Mouse (Mus musculus): ENCODE data around the gene Mrpl43. TPM values are rescaled to one million over a fixed set of nuclear protein-coding genes. Genes with fewer than 3 reads are reported as not detected.
A peak's percentile ranks its signal among the peaks of the same experiment; 100 is the strongest.

Gene Mrpl43
- total RNA-seq, 2 experiments from 2014 or later, result 29.3 to 47.9 TPM

DNA sequence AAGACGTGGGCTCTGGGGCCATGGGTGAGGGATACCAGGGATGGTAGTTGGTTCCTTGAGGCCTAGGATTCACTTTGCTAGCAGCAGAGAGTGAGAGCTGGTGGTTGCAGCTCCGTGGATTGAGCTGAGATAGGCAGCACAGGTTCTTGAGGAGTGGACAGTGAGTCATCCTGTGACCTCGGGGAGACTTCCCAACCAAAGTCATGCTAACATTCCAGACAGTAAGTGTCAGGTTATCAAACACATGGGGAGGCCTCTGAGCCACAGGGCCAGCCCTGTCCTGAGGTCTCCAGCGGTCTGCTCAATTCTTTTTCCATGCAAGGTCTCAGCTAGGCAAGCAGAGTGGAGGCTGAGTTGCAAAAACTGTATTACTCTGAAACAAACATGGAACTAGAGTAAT is 4.4 kb upstream of the Mrpl43 start:
- no peak for ATAC-seq (ENCODE audit: poor library complexity, severe bottlenecking)

DNA sequence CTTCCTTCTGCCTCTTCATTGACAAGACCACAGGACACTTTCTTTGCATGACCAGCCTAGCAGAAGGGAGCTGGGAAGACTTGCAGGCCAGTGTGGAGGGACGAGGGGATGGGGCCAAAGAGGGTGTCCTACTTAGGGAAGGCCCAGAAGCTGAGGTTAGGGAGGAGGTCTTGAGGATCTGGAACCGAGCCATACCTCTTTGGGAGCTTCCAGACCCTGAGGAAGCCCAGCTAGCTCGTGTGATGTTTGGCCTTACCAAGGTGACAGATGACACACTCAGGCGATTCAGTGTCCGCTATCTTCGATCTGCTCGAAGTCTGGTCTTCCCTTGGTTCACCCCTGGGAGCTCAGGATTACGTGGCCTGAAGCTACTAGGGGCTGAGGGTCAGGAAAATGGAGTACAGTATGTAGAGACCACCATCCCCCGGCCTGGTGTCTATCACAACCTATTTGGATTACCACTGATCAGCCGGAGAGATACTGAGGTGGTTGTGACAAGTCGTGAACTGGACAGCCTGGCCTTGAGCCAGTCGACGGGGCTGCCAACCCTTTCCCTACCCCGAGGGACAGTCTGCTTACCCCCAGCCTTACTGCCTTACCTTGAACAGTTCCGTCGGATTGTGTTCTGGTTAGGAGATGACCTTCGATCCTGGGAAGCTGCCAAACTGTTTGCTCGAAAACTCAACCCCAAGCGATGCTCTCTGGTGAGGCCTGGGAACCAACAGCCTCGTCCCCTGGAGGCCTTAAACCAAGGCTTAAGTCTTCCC is 1.4 kb upstream of the Mrpl43 start:
- no peak for ATAC-seq (ENCODE audit: poor library complexity, severe bottlenecking)

DNA sequence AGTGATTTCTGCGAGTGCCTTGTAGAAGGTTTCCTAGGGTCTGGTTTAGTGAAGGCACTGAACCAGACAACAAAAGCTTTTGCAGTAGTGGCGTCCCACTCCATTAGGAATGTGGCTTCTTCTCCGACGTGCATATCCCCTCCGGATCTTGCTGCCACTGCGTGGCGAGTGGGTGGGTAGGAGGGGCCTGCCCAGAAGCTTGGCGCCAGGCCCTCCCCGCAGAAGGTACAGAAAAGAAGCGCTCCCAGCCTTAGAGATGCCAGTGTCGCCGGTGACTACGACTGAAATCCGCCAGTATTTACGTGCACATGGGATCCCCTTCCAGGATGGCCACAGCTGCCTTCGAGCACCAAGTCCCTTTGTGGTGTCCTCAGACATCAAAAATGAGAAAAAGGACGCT is 779 bp upstream of the Mrpl43 start:
- ATAC-seq (ENCODE audit: poor library complexity, severe bottlenecking), result no peak

DNA sequence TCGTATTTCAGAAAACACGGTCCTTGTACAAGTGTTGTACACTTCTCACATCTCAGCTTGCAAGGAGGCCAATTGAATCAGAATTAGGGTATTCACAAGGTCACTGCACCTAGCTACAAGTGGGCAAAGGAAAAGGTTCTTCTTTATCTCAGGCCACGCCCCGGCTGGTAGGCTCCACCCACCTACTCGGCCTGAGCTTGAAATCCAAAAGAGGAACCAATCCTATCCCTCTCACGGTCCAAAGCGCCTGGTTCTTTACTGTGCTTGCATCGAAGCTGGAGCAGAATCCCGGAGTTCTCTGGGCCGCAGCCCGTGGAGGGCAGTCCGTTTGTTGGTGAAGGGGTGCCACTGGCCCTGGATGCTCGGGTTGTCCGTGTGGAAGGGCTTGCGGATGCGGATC is 798 bp downstream of the Mrpl43 start, which contains the start of gene Twnk:
TSS of gene Twnk (plus strand) at position 220 of the 400 bp plus-strand sequence.
- ATAC-seq (ENCODE audit: poor library complexity, severe bottlenecking), result peak; percentile 76

DNA sequence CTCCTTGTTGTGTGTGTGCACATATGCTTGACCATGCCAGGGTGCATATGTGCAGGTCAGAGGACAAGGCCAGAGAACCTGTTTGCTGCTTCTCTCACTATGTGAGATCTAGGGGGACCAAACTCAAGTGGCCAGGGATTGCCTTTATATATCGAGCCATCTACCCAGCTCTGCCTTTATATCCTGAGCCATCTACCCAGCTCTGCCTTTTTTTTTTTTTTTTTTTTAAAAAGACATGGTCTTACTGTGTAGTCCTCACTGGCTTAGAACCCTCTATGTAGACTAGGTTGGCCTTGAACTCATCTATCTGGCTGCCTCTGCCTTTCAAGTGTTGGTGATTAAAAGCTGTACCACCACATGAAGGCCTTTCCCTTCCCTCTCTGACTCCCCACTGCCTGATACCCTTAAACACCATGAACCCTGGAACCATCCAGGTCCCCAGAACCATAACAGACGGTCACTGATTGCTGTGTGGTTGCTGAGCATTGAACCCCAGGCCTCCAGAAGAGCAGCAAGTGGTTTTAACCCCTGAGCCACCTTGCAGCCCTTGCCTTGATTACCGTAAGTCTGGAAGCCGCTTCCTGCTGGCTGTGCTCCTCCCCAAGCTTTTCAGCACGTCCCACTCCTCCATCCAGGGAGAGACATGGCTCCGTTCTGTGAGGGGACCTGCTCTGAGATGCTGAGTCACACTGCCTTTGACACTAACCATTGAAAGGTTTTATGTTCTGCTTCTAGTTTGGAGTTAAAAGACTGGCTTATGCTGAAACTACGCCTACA is 2.3 kb downstream of the Mrpl43 start:
- ATAC-seq (ENCODE audit: poor library complexity, severe bottlenecking), result no peak

DNA sequence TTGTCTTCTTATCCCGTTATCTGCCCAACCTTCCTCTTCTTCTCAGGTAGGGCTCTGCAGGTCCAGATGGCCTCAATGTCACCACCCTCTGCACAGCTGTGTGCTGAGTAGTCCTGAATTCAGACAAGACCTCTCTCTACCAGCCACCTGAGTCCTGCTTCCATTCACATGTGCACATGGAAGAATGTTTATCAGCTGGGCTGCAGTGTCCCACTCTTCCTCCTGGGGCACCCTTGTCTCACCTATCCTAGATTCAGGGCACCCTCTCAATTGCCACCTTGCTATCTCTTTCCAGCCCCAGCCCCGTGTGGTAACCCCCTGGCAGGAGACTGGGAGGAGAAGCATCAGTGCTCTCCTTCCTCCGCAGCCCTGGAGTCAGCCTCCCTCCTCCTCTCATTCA is 3.9 kb downstream of the Mrpl43 start:
- no peak for ATAC-seq (ENCODE audit: poor library complexity, severe bottlenecking)

DNA sequence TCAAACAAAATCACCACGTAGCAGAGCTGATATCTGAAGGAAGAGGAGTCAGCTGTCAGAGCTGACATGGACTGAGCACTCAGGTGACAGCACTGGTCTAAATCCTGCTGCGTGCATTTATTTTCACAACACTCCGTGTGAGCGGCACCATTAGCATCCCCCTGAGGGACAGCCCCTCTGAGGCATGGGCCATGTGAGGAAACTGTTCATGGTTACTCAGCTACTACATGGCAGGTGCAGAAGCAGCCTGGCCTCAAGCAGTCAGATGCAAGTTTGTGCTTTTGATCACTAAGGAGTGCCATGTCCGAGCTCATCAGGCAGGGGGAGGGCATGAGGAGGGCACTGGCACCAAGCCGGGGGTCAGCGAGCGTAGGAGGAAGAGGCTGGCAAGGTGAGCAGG is 6.6 kb downstream of the Mrpl43 start:
- no peak for ATAC-seq (ENCODE audit: poor library complexity, severe bottlenecking)

DNA sequence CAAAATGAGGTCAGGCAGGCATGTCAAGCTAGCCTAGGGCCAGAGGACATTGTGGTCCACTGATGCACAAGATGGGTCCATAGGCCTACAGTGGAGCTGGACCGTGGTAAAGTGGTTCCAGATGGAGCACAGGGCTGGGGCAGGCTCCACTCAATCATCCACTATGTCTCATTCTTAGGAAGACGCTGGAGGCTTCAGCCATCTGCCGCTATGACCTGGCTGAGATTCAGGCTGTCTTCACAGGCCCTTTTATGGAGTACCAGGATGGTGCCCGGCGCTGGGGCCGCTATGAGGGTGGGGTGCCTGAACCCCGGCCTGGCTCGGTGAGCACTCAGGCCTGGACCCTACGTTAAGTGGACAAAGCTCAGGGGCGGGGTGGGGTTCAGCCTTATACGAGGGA is 8.5 kb downstream of the Mrpl43 start:
- no peak for ATAC-seq (ENCODE audit: poor library complexity, severe bottlenecking)

DNA sequence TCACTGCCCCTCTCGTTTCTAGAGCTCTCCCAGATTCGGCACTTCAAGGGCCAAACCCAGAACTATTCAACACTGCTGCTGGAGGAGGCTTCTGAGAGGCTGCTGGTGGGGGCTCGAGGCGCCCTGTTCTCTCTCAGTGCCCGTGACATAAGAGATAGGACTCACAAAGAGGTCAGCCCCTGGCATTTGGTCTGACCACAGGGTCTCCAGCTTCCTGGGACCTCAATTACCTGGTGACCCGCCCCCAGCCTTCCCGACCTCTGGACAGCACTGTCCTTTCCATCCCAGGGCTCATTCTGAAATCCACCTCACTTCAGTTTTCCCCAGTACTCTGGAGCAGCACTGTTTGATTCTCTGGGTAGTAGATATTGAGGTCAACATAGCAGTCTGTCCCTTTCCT is 13.5 kb downstream of the Mrpl43 start:
- ATAC-seq (ENCODE audit: poor library complexity, severe bottlenecking), result no peak

DNA sequence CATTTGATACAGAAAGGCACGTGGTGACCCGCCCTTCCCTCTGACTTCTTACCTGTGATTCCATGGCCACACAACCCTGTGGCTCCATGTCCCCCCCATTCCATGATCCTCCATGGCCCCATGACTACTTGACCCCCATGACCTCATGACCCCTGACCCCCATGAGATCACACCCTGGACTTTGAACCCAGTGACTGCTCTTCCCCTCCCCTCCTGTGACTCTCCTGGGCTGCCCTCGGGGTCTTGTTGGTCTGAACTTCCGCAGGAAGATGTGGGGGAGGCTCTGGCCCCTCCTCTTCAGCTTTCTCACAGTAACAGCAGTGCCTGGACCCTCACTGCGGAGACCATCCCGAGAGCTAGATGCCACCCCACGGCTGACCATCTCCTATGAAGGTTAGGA is 14.0 kb downstream of the Mrpl43 start:
- ATAC-seq (ENCODE audit: poor library complexity, severe bottlenecking), result no peak

DNA sequence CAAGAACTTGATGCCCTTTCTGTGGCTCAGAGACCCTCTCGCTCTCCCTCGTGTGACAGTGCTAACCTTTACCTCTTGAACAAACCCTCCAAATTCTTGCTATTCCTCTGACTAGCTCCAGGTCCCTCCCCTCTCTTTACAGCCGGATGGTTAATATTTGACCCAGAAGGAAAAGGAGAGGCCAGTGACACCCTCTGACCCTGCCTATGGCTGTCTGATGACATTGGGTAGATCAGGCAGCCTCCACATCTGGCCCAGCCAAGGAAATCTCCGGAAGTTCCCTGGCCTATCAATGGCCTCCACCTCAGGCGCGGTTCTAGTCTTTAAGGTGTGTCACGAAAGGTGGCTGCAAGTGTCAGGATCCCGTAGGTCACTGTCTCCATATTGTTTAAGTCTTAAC is 15.2 kb downstream of the Mrpl43 start:
- ATAC-seq (ENCODE audit: poor library complexity, severe bottlenecking), result no peak

DNA sequence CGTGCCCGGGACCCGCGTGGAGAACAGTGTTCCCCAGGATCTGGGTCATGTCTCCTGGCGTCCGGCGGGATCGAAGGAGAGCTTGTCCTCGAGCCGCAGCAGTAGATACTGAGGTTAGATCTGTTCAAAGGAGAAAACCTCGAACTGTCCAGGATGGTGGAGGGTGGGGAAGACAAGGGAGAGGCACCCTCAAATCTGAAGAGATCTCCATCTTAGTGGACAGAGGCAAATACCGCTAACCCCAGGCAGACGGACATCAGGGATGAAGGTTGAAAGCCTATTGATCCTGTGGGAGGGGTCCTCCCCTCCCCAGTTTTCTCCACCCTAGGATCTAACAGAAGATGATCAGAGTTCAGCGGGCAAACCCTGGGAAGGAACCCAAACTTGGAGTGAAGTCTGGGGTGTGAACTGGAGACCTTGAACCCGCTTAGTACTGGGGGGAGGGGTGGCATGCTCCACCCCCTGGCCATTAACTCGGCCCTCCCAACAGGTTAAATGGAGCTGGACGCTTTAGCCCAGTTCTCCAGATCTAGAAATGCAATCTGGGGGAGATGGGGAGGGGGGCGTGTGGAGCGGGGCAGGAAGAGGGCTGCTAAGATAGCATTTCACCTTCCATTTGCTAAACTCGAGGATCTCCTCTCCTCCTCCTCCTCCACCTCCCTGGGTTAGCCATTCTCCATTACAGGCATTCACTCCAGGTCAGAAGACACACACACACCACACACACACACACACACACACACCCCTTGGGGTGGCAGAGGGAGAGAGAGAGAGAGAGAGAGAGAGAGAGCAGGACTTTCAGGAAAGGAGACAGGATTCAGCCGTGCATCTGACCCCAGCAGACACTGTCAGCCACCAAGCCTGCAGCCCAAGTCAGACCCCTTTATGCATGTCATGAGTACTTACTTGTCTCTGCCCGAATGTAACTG is 16.4 kb downstream of the Mrpl43 start:
- no peak for ATAC-seq (ENCODE audit: poor library complexity, severe bottlenecking)

DNA sequence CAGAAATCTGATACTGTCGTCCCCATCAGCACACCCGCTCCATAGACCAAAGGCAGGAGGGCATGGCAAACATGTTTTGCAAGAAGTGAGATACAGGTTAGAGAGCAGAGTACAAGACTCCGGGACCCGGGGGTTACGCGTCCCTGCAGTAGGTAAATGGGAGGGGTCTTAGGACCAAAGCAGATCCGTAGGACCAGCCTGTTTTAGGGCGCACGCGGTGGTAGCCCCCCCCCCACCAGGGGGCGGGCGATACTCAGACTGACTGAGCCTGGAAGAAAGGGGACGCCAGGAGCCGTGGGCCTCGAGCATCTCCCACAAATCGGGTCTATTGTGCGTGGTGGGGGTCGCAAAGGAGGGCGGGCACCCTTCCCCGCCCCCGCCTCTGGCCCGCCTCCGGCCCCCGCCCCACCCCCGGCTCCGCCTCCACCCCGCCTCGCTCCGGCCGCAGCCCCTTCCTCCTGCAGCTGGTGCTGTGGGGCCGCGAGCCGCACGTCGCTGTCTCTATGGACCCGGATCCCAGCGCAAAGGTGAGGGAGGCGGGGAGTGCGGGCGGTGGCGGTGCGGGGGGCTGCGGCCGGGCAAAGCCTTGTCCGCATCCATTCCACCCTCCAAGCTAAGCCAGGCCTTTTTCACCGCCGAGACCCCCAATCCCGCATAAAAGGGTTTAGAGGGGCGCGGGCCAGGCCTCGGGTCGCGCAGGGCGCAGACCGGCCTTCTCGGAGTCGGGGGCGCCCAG is 17.2 kb downstream of the Mrpl43 start, which contains the start of gene Sema4g:
TSS of gene Sema4g (plus strand) at position 271 of the 736 bp plus-strand sequence.
- ATAC-seq (ENCODE audit: poor library complexity, severe bottlenecking), result no peak

DNA sequence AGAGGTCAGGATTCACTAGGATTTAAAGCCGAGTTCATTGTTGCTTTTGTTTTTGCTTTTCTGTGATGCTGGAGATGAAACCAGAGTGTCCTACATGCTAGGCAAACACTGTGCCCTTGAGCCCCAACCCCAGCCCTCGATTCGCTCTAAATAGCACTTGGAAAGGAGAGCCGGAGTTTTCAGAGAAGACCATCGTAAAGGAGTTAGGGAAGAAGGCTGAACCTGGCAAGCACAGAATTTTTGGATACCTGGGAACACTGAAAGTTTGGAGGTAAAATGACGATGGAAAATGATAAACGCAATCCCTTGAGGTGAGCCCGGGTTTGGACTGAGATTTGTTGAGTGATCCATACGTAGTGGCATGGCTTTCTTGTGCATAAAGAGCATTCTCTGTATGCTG is 17.9 kb downstream of the Mrpl43 start:
- no peak for ATAC-seq (ENCODE audit: poor library complexity, severe bottlenecking)

DNA sequence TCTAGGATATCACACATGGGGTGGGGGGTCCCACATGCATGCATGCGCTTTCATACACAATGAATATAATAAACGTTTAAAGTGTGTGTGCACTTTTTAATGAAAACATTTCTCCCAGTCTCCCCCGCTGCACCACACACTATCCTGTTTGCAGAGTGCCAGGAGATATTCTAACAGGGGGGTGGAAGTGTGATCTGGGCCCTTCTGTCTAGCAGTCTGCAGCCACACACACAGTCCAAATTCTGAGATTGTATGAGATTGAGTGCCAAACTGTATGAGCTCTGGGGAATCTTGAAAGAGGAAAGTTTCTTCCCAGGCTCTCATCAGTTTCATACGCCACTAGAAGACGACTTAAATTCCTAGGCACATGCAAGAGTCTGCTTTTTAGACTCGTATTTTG is 18.4 kb downstream of the Mrpl43 start:
- no peak for ATAC-seq (ENCODE audit: poor library complexity, severe bottlenecking)

DNA sequence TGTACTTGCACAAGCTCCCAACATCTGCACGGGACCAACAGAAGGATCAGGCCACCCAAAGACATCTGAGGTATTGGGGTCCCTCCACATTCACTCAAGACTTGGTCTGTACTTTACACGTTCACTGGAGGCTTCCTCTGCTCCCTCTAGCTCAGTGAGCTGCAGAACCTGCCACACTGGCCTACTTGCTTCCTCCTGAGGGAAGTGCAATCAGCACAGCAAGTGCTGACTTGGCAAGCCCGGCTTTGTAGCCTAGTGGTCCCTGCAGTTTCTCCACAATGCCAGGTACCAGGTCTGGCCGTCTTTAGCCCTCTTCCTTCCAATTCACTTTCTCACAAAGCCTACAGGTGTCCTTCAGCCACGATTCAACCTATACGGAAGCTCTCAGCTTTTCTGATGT is 19.2 kb downstream of the Mrpl43 start:
- no peak for ATAC-seq (ENCODE audit: poor library complexity, severe bottlenecking)

DNA sequence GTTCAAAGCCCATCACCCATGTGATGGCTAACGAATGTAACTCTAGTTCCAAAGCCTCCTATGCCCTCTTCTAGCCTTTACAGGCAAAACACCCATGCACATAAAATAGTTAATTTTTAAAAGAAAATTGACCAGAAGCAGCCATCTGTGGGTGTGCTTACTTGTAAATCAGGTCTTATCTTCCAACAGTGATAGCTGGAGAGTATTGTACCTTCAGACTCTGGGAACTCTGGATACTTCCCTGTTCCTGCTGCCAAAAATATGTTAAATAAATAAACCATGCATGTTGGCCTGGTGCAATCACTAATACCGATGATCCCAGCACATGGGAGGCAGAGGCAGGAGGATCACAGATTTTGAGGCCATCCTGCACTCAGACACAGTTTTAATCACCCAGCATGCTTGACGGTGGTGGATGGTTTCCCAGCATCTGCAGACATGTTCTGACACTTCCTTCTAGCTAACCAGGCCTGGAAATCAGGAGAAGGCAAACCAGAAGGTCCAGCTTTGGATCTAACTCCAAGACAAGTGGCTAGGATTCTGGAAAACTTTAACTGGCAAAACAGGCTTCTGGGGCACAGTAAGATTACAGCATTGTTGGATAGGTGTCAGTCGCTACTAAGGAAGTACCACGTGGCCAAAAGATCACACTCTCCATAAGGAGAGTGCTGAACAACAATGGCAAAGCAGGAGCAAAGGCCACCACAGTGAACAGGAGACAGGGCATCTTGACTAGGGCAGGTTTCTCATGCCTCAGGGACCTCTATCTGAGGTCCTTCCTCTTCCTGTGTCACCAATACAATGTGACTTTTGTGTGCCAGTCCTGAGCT is 20.9 kb downstream of the Mrpl43 start:
- no peak for ATAC-seq (ENCODE audit: poor library complexity, severe bottlenecking)

DNA sequence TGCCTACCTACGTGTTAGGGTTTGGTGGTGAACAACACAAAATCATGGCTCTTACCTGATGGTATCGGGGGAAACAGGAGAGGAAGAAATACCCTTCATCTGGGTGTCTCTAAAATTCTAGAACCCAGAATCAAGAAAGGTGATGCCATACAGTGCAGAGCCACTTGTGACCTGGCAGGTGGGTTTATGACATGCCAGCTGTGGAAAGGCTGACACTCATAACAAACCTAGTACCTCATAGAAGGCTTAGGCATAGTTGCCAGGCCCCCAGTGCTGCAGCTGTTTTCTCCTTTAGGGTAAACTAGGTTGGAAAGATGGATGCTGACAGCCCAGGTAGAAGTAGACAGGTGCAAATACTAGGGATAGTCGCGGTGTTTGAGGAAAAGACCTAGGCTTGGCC is 21.8 kb downstream of the Mrpl43 start:
- ATAC-seq (ENCODE audit: poor library complexity, severe bottlenecking), result no peak

DNA sequence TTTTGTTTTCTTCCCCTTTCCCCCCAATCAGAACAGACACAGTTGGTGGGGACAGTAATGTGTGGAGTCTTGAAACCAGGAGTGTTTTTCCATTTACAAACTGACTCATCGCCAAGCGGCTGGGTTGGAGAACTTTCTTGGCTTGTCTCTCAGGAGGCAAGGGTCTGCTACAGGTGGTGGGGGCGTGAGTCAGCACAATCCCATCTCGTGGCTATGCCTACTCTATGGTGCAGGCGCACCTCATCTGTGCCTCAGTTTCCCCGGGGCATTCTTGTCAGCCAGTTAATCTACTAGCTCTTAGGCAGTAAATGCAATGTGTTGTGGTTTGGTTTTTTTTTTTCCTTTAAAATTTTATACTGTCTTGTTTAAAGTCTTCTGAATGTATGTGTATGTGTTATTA is 22.9 kb downstream of the Mrpl43 start:
- no peak for ATAC-seq (ENCODE audit: poor library complexity, severe bottlenecking)

Data from megakaryocyte, adult 5-6 weeks (primary cell).